Mouse (Mus musculus) adipocyte (in vitro differentiated cells): ENCODE measurements around the gene Ubfd1.

Experiments used
- DNase-seq: peaks from one replicate; pipeline ENCODE4 v3.0.0-alpha.2; 2016; ENCODE audit warnings: low spot score

The Ubfd1 gene

GRCm38 (mm10) chr7:122066945-122067516 lies at the start of gene Ubfd1, which contains the start of gene Ears2:
Gene Ubfd1, plus strand, starts transcription at chr7:122067175.
Gene Ears2, minus strand, starts transcription at chr7:122067263.
- DNase-seq: peak; percentile 96

DNA sequence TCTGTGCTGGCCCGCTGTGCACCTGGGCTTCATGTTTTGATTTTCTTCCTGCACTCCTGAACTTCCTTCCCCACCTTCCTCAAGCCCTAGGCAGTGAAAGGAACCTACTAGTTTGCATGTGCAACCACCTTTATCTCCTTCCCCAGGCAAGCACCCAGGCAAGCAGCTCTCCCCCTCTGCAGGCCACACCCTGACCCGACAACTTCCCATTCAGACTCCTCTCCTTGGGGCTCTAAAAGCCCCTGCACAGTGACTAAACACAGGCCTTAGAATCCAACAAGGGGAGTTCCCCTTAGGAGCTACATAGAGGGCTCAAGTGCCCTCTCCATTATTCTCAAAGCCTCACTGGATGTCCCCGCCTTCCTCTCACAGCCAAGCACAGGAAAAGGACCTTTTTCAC lies 48.7 kb upstream of the Ubfd1 start:
- DNase-seq: no peak

GRCm38 (mm10) chr7:122018978-122019377 lies 48.0 kb upstream of the Ubfd1 start:
- DNase-seq: no peak

DNA sequence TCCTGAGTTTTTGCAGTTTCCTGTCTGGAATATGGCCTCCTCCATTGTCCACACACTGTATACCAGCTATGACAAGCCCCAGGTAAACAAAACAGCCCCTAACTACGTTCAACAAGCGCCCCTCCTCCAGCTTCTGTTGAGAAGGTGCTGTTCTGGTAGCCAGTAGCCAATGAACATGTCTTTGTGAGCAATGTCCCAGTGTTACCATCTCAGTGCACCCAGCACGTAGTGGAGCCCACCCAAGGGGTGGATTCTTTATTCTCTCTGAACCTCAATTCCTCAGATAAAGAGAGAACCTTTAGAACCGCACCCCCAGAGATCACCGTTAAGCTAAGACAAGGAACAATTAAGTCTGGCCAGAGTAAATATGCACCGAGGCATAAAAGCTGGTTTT lies 46.7 kb upstream of the Ubfd1 start:
- peak; percentile 10 for DNase-seq

DNA sequence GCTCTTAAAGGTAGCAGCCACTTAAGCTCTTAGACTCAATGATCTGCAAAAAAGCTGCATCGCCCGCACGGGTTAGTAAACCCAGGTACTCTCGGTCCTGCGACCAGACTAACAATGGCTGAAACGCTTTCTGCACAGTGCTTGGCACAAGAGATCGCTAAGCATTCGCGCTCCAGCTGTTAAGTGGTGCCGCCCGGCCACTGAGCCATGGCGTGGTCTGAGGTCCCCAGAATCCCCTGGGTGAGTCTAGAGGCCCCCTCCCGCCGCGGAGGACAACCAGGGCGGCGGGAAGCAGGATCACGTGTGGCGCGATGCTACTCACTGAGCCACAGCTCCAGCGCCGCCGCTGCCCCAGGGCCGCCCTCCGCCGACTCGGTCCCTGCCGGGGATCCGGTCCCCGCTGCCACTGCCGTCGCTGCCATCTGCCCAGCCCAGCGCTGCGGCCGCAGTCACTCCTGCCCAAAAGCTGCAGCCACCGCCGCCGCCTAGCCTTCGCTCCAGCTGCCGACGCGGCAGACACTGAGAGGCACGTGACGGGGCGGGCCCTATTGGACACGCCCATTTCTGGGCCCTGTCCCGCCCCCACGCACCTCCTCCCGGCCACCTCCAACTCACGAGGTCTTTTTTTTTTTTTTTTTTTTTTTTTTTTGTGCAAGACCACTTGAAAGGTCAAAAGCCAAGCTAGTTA lies 46.2 kb upstream of the Ubfd1 start, which contains the start of gene Gga2:
Gga2 (minus strand) TSS at position 556 of the 688 bp plus-strand sequence.
- DNase-seq: peak; percentile 80

DNA sequence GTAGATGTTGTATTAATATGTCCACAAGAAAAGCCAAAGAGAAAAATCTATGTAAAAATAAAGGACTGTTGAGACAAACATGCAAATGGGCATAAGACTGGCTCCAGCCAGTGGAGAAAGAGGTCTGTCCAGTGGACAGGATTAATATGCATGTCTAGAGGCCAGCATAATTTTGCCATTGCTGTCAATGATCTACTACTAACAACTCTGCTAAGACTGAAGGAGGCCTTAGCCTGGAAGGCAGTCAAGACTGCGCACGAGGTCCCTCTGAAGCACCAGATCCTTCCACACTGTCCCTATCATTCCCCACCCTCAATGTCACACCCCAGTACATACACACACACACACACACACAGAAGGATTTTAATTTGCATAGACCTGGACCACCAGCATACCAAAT lies 44.8 kb upstream of the Ubfd1 start:
- no peak for DNase-seq

DNA sequence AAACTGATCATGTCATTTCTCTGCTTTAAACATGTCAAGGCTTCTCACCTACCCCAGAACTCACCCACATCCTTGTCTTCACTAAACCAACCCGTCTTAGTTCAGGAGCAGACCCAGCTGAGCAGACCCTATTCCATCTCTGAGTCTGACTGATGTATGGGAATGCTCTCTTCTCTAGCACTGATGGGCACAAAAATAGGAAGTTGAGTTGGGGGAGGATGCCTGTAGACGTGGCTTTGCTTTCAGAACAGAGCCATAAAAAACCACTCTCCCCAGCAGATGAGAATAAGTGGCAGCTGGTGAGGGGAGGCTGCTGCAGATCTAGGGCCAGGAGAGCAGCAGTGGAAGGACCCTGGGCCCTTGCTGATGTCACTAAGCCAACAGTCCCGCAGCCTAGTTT lies 33.6 kb upstream of the Ubfd1 start:
- DNase-seq: no peak

GRCm38 (mm10) chr7:122034348-122034747 lies 32.6 kb upstream of the Ubfd1 start:
- peak; percentile 49 for DNase-seq

DNA sequence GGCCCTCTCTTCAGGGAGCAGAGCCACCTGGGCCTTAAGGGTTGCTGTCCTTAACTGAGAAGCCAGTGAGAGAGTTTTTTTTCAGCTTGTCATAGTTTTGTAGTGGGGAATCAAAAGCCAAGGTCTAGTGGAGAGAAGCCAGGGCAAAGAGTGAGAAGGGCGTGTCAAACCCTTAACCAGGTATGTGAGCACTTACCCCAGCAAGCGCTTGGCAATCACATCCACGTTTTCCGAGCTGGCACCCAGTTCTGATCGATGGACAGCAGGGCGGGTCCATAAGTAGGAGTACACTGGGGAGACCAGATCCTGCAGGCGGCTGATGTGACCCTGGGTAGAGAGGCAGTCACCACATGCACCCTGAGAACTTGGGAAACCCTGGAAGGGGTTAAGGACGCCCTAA lies 22.9 kb upstream of the Ubfd1 start:
- no peak for DNase-seq

DNA sequence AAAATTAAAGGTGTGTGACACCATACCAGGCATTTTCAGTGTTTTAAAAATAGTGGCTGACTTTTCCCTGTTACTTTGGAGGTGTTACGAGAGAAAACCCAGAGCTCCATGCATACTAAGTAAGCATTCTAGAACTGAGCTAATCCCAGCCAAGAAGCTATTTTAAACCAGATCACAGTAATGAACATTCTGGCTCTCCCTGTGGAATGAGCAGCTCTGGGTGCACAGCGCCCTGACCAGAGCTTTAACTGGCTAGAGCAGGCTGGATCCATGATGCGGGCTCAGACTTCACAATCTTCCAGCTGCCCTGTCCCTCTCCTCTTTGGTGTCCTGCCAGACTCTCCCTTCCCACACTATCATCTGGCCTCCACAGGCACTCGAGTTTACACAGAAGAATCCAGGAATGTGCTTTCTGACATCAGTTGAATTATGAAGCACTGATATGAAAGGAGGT lies 21.8 kb upstream of the Ubfd1 start:
- no peak for DNase-seq

DNA sequence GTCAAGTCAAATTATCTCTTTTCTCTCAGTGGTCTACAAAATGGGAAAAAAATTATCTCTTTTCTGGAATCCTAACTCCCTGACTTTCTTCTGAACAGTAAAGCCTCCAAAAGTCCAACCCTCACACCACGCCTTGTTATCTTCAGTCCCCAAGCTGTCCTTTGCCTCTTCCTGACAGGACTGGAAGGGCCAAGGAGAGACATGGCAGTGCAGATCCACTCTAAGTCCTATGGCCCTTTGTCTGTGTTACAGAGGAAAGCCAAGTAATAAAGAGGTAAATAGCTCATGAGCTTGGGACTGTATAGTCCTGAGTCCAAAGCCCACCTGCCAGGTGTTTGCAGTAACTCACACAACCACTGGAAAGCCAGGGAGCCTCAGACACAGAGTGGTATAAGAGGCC lies 21.3 kb upstream of the Ubfd1 start:
- no peak for DNase-seq

DNA sequence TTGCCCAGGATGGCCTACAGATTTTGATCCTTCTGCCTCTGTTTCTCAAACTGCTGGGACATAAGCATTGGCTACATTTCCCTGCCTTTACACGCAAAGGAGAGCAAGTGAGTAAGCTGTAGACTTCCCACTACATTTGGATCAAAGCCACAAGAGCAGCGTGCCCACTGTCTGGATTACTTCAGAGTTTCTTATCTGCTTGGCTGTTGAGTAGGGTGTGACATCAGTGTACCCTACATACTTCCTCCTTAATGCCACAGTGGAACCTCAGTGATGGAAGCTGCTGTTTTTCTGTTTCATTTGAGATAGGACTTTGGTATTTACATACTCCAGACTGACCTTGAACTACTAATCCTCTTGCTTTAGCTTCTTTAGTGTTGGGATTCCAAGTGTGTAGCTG lies 20.2 kb upstream of the Ubfd1 start:
- no peak for DNase-seq

DNA sequence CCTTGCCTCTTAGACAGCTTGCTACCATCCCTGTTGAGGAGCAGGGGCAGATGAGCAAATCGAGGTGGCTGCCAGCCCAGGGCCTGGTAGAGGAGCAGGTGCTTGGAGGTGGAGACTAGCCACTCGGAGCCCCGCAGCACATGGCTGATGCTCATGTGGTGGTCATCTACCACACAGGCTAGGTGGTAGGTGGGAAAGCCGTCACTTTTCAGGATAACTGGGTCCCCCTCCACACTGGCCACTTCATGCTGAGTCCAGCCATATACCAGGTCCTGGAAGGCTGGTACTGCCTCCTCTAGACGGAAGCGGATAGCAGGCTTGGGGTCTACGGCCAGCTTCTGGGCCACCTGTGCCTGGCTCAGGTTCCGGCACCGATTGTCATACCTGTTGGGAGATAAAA lies 18.8 kb upstream of the Ubfd1 start:
- DNase-seq: no peak

DNA sequence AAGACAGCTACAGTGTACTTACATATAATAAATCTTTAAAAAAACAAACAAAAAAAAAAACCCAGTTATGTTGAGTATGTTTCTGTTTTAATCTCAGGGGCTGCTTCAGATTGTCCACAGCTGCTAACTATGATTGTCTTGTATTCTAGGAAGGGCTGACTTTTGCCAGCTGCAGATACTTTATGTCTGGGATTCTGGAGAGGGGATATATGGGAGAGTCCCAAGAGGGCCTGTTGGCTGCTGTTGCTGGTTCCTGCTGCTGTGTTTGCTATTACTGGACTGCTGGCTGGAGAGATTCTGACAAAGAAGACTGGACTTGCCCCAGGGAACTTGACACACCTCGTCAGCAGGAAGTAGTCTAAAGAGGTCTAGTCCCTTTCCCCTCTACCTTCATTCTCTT lies 16.1 kb upstream of the Ubfd1 start:
- DNase-seq: no peak

DNA sequence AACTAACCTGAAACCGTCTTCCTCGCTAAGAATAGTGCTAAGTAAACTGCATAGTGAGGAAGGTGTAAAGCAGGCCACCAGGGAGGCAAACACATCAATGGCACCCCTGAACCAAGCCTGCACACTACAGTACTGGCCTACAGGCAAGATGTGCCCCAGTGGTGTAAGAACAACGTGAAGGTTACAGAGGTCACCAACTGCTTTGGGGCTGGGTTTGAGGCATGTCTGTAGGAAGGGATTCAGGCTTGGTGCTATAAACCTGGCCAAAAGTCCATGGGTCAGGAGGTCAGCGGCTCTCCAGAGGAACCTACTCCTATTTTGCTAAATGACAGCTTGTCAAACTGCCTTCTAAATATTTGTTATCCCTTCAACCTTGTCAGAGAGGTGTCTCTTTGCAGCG lies 10.3 kb upstream of the Ubfd1 start:
- no peak for DNase-seq

- DNase-seq: peak; percentile 76
These were observed 1.3 kb upstream of the Ubfd1 start for GRCm38 (mm10) chr7:122065656-122066055.

DNA sequence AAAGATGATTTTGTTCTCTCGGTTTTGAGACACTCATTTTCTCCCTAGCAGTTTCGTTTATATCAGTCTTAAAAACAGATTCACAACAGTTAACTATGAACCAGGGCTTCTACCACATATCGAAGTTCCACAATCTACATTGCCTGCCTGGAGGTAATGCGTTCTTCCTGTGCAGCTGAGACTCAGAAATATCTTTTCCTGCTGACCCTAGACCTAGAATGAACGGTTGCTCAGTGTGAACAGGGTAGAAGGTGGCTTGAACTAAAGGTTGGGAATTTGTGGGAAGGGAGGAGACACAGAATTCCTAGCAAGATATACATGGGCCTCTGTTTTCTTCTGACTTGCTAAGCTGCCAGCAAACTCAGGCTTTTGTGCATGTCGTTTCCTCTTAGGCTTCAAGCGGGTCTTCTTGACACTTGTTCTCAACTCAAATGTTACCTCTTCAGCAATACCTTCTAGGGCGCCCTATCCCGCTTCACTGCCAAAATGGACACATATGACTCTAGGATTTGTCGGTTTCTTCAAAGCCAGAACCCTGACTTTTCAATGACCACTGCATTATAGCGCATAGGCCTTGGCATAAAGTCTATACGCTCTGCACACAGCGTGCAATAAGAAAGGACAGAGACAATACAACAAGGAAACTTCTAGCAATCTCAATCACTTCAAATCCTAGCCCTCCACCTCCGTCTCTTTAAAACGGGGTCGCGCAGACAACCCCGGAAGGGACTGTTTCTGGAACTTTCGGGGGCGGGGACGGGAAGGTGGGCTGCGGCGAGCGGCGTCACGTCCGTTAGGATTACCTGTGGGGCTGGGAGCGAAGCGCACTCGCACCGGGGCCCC lies 652 bp upstream of the Ubfd1 start:
- DNase-seq: peak; percentile 70

DNA sequence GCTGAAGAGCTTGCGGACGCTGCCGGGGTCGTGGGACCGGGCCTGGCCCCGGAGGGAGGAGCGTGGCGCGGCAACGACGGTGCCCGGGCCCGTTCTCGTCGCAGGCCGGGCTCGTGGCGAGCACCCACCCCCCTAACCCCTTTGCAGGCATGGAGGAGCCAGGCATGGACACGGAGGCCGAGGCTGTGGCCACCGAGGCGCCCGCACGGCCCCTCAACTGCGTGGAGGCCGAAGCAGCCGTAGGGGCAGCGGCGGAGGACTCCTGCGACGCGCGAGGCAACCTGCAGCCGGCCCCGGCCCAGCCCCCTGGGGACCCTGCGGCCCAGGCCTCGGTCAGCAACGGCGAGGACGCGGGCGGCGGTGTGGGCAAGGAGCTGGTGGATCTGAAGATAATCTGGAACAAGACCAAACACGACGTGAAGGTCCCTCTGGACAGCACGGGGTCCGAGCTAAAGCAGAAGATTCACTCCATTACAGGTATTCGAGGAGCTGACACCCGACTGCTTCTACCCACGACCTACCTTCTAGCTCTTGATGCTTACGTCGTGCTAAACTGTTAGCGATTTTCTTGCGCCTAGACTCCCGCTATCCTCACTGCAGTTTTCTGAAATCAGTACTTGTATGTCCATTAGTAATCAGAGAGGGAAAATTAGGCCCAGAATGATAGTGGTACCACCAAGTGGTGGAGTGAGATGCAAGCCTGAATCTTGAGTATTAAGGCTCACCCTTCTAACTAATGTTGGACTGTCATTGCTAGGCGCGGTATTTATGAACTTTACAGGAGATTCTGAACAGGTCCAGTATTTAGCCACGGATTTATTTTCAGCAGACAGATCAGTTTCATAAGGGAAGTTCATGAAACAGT lies 774 bp downstream of the Ubfd1 start:
- peak; percentile 50 for DNase-seq

DNA sequence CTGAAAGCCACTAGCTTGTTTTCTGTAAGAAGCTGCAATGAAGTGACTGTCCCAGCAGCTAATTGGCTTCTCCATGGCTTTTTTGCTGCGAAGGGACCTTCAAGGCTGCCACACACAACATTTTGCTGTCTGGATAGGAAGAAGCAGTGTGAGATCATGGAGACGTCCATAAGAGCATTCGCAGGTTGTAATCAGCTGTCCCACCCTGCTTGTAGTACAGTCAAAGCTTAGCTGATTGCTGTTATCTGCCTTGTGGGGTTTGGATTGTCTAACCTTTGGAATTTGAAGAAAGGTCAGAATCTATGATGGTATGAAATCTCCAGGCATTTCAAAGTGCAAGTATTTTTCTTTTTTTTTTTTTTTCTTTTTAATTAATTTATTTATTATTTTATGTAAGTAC lies 7.4 kb downstream of the Ubfd1 start:
- no peak for DNase-seq

DNA sequence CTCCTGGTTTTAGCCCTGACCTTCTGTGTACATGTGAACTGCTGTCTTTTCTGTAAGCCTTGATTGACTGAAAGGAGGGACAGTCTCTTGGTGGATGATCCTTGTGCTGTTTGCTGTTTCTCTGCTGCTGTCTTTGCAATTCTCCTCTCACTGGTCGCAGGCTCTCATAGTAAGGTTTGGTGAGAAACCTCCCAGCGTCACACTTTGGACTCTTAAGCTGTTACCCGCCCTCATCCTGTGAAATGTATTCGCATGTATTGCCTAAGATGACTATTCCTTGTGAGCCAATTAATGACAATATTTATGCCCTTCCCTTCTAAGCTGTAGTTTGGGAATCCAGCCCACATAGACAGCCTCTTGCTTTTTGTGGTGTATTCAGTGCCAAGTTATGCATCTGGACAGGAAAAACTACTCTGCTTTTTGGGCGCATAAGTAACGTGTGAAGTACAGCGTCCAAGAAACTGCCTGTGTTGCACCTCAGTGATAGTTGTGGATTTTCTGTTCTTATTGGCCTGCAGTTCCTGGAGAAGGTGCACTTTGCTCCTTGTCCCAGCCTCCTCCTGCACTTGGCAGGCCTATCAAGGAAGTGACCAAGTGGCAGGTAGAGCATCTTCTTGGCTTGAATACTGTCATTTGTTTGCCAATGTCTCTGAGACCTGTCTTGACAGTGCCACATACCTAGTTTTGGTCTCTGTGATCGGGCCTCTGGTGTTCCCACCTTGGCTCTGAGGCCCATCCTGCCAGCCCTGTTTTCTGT lies 13.0 kb downstream of the Ubfd1 start:
- DNase-seq: peak; percentile 35

GRCm38 (mm10) chr7:122081071-122081470 lies 14.1 kb downstream of the Ubfd1 start:
- DNase-seq: no peak
